Mouse (Mus musculus): ENCODE data around the gene Myo1e. TPM values are rescaled to one million over a fixed set of nuclear protein-coding genes. Genes with fewer than 3 reads are reported as not detected.

Gene Myo1e
- polyA plus RNA-seq, 1 experiment from 2014 or later = 9.7 TPM

DNA sequence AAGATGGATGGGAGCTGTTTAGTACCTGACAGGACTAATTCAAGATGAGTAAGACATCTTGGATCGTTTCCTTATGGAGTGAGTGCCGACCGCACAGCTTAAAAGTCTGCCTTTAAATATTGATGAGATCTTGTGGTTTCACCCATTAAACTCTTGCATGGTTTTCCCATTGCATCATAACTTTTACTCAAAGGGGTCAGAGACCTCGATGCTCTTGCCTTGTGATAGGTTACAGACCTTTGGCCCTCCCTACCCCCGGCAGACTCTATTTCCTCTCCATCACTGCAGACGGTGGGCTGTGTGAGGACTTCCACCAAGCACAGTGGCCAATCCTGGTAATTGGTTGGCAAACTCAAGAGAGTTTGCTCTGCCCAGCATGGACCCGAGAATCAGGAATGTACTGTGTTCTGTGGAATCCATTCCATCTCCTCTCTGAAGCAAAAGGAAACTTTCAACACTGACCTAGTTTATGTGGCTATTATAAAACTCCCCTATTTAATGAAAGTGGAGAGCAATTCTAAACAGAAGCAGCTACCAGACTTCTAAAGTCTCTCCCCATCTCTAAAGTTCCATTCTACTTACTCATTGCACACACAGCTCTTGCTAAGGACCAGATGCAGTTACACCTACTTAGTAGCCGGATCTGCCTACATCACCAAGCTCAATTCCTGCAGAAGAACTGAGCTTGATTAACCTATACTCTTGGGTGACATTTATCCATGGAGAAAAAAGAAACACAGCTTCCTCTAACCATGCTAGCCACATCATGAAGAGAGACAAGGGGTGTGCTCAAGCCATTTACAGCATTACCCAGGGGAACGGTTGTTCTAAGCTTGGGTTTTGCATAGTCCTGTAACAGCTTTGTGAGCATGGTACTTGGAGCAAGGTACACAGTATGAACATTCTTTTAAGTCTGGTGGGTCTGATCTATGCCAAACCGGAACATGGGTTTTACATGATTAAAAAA lies 25.2 kb downstream of the Myo1e start:
- Histone ChIP-seq H3K27me3 (ENCODE audit: control insufficient read depth, insufficient read depth, low read length) (no peaks in the 10 kb centered on the region), H3K9ac (ENCODE audit: low read length) (no peak overlapping the region), H3K27ac (ENCODE audit: low read depth, low read length) (no peak overlapping the region), H3K9me3 (ENCODE audit: control insufficient read depth, low read length) (no peaks in the 10 kb centered on the region), H3K4me2 (no peak overlapping the region), H3K36me3 (ENCODE audit: control insufficient read depth, insufficient read depth, low read length) (no peaks in the 10 kb centered on the region), H3K4me1 (ENCODE audit: control insufficient read depth, insufficient read depth, low read length) (no peaks in the 10 kb centered on the region), H3K4me3 (ENCODE audit: low read depth, low read length) (no peak overlapping the region)
- ATAC-seq (ENCODE audit: low FRiP score) = no peak
- WGBS = 90% methylated on average over 10 of the region's 10 CpGs
- DNase-seq (ENCODE audit: low spot score, missing footprints) = no peak

DNA sequence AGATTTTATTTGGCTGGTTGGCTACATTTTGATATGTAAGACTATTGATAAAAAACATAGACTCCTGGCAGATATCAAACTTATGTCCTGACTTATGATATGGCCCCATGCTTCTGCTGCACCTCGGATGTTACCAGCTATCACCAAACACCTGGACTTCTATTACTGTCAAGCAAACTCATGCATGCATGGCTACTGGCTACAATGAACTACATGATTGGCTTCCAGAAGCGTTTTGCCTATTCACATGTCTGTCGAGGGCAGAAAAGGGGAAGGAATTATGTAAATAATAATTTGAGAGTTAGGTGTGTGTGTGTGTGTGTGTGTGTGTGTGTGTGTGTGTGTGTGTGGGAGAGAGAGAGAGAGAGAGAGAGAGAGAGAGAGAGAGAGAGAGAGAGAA lies 30.0 kb downstream of the Myo1e start:
- Histone ChIP-seq H3K27ac (ENCODE audit: low read depth, low read length) (no peak overlapping the region), H3K4me2 (no peak overlapping the region), H3K9ac (ENCODE audit: low read length) (no peak overlapping the region), H3K4me1 (ENCODE audit: control insufficient read depth, insufficient read depth, low read length) (no peaks in the 10 kb centered on the region), H3K27me3 (ENCODE audit: control insufficient read depth, insufficient read depth, low read length) (no peaks in the 10 kb centered on the region), H3K36me3 (ENCODE audit: control insufficient read depth, insufficient read depth, low read length) (no peaks in the 10 kb centered on the region), H3K9me3 (ENCODE audit: control insufficient read depth, low read length) (no peaks in the 10 kb centered on the region), H3K4me3 (ENCODE audit: low read depth, low read length) (no peak overlapping the region)
- WGBS = 90% methylated on average over 3 of the region's 3 CpGs
- ATAC-seq (ENCODE audit: low FRiP score) = no peak
- no peak for DNase-seq (ENCODE audit: low spot score, missing footprints)

DNA sequence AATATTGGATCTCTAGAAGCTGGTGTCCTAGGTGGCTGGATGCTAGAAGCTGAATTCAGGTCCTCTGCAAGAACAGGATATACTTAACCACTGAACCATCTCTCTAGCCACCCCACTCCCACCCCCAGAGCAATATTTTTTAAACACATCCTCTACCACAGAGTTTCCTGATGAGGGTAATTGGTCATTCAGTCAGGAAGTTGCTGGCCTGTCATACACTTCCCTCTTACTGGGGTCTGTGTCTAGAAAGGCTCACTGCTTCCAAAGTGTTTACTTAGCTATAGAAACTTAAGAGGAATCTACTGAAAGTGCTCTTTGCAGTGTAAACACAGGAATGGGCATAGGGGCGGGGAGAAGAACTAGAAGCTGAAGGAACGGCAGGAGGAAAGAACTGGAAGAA lies 30.4 kb downstream of the Myo1e start:
- DNase-seq (ENCODE audit: low spot score, missing footprints) = no peak
- no peak for ATAC-seq (ENCODE audit: low FRiP score)
- Histone ChIP-seq H3K27me3 (ENCODE audit: control insufficient read depth, insufficient read depth, low read length) (no peaks in the 10 kb centered on the region), H3K4me1 (ENCODE audit: control insufficient read depth, insufficient read depth, low read length) (no peaks in the 10 kb centered on the region), H3K9me3 (ENCODE audit: control insufficient read depth, low read length) (no peaks in the 10 kb centered on the region), H3K4me2 (no peak overlapping the region), H3K4me3 (ENCODE audit: low read depth, low read length) (no peak overlapping the region), H3K36me3 (ENCODE audit: control insufficient read depth, insufficient read depth, low read length) (no peaks in the 10 kb centered on the region), H3K27ac (ENCODE audit: low read depth, low read length) (no peak overlapping the region), H3K9ac (ENCODE audit: low read length) (no peak overlapping the region)
- WGBS = 58% methylated on average over 2 of the region's 2 CpGs

DNA sequence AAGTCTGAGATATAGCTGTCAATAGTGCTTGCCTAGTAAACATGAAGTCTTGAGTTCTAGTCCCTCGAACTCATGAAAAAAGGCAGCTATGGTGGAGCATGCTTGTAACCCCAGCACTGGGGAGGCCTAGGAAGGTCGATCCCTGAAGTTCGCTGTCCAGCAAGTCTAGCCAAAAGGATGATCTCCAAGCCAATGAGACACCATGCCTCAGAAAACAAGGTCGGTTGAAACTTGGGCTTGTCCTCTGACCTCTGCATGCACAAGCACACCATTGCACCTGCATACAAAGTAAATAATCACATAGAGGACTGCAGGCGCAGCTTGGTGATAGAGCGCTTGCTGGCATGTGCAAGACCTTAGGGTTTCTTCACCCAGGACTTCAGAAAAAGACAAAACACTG lies 31.2 kb downstream of the Myo1e start:
- WGBS = 87% methylated on average over 6 of the region's 6 CpGs
- H3K27ac ChIP-seq (ENCODE audit: low read depth, low read length) = no peak overlapping the region
- no peaks in the 10 kb centered on the region for H3K4me1 ChIP-seq (ENCODE audit: control insufficient read depth, insufficient read depth, low read length)
- no peaks in the 10 kb centered on the region for H3K36me3 ChIP-seq (ENCODE audit: control insufficient read depth, insufficient read depth, low read length)
- H3K9ac ChIP-seq (ENCODE audit: low read length) = no peak overlapping the region
- ATAC-seq (ENCODE audit: low FRiP score) (no peak), DNase-seq (ENCODE audit: low spot score, missing footprints) (no peak)
- H3K27me3 ChIP-seq (ENCODE audit: control insufficient read depth, insufficient read depth, low read length) = no peaks in the 10 kb centered on the region
- H3K4me2 ChIP-seq = no peak overlapping the region
- H3K9me3 ChIP-seq (ENCODE audit: control insufficient read depth, low read length) = no peaks in the 10 kb centered on the region
- no peak overlapping the region for H3K4me3 ChIP-seq (ENCODE audit: low read depth, low read length)

DNA sequence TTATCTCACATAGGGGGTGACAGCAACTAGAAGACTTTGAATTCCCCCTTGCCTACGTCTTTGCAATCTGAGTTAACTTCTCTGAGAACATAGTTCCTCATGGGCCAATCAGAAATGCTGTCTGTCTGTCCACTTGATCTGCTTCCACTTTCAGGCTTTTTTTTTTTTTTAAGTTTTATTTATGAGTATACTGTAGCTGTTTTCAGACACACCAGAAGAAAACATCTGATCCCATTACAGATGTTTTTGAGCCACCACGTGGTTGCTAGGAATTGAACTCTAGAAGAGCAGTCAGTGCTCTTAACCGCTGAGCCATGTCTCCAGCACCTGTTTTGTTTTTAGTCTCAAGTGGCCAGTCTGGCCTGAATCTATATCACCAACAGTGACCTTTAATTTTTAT lies 32.1 kb downstream of the Myo1e start:
- Histone ChIP-seq H3K36me3 (ENCODE audit: control insufficient read depth, insufficient read depth, low read length) (no peaks in the 10 kb centered on the region), H3K4me3 (ENCODE audit: low read depth, low read length) (no peak overlapping the region), H3K27ac (ENCODE audit: low read depth, low read length) (no peak overlapping the region), H3K4me2 (no peak overlapping the region), H3K9ac (ENCODE audit: low read length) (no peak overlapping the region), H3K9me3 (ENCODE audit: control insufficient read depth, low read length) (no peaks in the 10 kb centered on the region), H3K27me3 (ENCODE audit: control insufficient read depth, insufficient read depth, low read length) (no peaks in the 10 kb centered on the region), H3K4me1 (ENCODE audit: control insufficient read depth, insufficient read depth, low read length) (no peaks in the 10 kb centered on the region)
- DNase-seq (ENCODE audit: low spot score, missing footprints) = no peak
- WGBS = 91% methylated on average over 3 of the region's 3 CpGs
- no peak for ATAC-seq (ENCODE audit: low FRiP score)

DNA sequence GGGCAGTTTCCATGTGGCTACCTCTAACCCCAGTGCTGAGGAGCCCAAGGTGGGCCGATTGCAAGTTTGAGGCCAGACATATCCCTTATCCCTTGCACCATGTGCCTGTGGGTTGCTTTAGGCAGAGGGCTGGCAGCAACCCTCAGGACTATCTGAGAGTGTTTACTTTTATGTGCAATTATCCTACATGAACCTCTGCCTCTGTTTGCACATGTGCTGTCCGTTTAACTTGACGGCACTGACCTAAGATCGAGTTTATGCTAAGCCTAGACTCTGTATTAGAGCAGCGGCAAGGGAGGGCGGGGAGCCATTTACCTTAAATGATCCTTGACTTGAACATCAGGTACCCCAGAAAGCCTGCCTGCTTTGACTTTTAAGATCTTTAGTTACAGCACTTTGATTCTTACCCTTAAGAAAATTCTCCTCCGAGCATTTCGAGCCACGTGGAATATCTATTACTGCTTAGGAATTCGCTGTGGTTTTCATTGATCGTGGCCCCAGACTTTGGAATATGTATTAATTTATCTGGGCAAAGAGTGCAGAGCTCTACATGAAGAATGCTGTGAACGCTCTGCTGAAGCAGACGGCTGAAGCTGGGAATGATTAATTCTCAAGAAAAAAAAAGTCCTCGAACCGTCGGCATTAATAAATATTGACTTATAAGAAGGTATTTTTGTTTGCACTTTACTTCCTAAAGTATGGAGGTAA lies 33.7 kb downstream of the Myo1e start:
- Histone ChIP-seq H3K4me1 (ENCODE audit: control insufficient read depth, insufficient read depth, low read length) (no peaks in the 10 kb centered on the region), H3K27me3 (ENCODE audit: control insufficient read depth, insufficient read depth, low read length) (no peaks in the 10 kb centered on the region), H3K36me3 (ENCODE audit: control insufficient read depth, insufficient read depth, low read length) (no peaks in the 10 kb centered on the region), H3K9ac (ENCODE audit: low read length) (no peak overlapping the region), H3K27ac (ENCODE audit: low read depth, low read length) (no peak overlapping the region), H3K9me3 (ENCODE audit: control insufficient read depth, low read length) (no peaks in the 10 kb centered on the region), H3K4me2 (no peak overlapping the region), H3K4me3 (ENCODE audit: low read depth, low read length) (no peak overlapping the region)
- no peak for DNase-seq (ENCODE audit: low spot score, missing footprints)
- WGBS = 90% methylated on average over 16 of the region's 16 CpGs
- ATAC-seq (ENCODE audit: low FRiP score) = no peak

DNA sequence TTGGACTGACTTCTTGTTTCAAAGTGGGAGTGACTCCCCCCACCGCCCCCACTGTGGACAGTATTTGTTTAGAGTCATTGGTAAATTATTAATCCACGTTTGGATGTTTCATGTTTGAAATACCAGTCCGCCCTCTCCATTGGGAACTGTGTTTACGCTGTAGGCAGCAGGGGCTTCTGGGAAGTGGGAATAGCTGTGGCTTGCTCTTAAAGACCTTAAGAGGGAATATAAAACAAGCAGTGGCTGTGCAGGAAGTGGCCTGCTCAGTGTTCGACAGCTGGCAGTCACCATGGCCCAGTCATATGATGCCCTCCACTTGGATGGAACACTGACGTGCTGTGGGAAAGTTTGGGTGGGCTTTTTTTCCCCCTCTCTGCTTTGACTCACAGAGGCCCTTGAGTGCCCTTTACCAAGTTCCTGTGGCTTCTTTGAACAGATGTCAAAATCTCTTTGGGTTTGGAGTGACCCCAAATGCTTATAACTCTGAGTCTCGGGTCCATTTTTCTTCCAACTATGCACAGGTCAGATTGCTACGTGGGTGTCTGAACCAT lies 34.3 kb downstream of the Myo1e start:
- no peaks in the 10 kb centered on the region for H3K4me1 ChIP-seq (ENCODE audit: control insufficient read depth, insufficient read depth, low read length)
- no peak overlapping the region for H3K4me3 ChIP-seq (ENCODE audit: low read depth, low read length)
- no peaks in the 10 kb centered on the region for H3K36me3 ChIP-seq (ENCODE audit: control insufficient read depth, insufficient read depth, low read length)
- H3K9me3 ChIP-seq (ENCODE audit: control insufficient read depth, low read length) = no peaks in the 10 kb centered on the region
- H3K9ac ChIP-seq (ENCODE audit: low read length) = no peak overlapping the region
- ATAC-seq (ENCODE audit: low FRiP score) (no peak), DNase-seq (ENCODE audit: low spot score, missing footprints) (no peak)
- H3K27ac ChIP-seq (ENCODE audit: low read depth, low read length) = no peak overlapping the region
- 82% methylated on average over 8 of the region's 8 CpGs for WGBS
- no peak overlapping the region for H3K4me2 ChIP-seq
- no peaks in the 10 kb centered on the region for H3K27me3 ChIP-seq (ENCODE audit: control insufficient read depth, insufficient read depth, low read length)

DNA sequence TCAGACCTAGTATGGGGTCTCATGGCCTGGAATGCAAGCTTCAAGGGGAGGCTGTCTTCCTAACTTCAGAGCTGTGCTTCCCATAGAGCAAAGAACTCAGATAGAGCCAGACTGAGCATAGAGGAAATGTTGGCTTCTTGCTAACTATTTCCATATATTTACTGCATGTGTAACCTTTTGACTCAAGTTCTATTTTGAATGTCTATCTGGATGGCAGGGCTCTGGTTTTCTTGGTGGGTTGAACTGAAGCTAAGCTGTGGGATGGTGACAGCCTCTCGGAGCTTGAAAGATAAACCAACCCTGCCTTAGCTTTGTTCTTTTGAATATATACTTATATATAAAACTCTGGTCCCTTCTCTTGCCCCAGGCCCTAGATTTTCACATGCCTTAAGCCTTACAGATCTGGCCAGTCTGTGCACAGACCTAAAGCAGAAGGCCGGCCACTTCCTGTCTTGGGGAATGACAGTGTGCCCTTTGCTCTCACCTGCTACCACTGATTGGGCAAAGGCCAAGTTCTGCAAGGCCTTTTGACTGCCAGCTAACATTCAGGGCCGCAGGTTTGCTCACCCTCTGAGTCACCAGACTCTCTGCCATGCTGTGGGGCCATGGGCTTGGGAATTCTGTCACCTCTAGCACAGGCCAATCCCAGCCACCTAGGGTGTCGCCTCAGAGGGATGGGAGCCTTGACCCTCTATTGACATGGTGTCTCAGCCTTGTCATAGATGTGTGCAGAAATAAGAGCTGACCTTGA lies 35.1 kb downstream of the Myo1e start:
- no peak overlapping the region for H3K4me2 ChIP-seq
- DNase-seq (ENCODE audit: low spot score, missing footprints) (no peak), ATAC-seq (ENCODE audit: low FRiP score) (no peak)
- no peaks in the 10 kb centered on the region for H3K27me3 ChIP-seq (ENCODE audit: control insufficient read depth, insufficient read depth, low read length)
- no peaks in the 10 kb centered on the region for H3K9me3 ChIP-seq (ENCODE audit: control insufficient read depth, low read length)
- WGBS = 85% methylated on average over 4 of the region's 4 CpGs
- H3K4me1 ChIP-seq (ENCODE audit: control insufficient read depth, insufficient read depth, low read length) = no peaks in the 10 kb centered on the region
- H3K36me3 ChIP-seq (ENCODE audit: control insufficient read depth, insufficient read depth, low read length) = no peaks in the 10 kb centered on the region
- H3K4me3 ChIP-seq (ENCODE audit: low read depth, low read length) = no peak overlapping the region
- no peak overlapping the region for H3K9ac ChIP-seq (ENCODE audit: low read length)
- H3K27ac ChIP-seq (ENCODE audit: low read depth, low read length) = no peak overlapping the region

Data from midbrain, embryonic 11.5 days (tissue).